Mouse (Mus musculus) adrenal gland, adult 2 months (tissue): ENCODE results near the gene Mgst2. TPM values are rescaled to one million over a fixed set of nuclear protein-coding genes. Genes with fewer than 3 reads are reported as not detected.

Experiments
- DNase-seq: peaks from one replicate; pipeline ENCODE4 v3.0.0; 2021
- long read RNA-seq: library from polyadenylated mRNA; stranded (forward); transcript quantifications from one replicate; pipeline ENCODE4 v2.0.0, GENCODE M21; 2021
- polyA plus RNA-seq: library from polyadenylated mRNA; depleted of rRNA; stranded (reverse); fragments of >200 nt; gene quantifications from 2 replicates; pipeline ENCODE4 v1.2.3, GENCODE M21; 2012; rRNA removed
- total RNA-seq, 2 experiments: library from RNA; stranded (reverse); gene quantifications; 2 replicates each; pipeline ENCODE4 v1.2.3; 2021

The Mgst2 gene
- total RNA-seq (100 to 1,000 TPM; 189 to 200 TPM), polyA plus RNA-seq (2.6 and 3.3 TPM in 2 replicates)
- long read RNA-seq, transcript Mgst2-201 (5 exons, 603 nt) = major isoform, 61 of 88 reads
- long read RNA-seq, partial matches to known transcripts = 27 of 88 reads
- long read RNA-seq, other reads (novel, unspliced or antisense) = 0 of 88 reads

DNA sequence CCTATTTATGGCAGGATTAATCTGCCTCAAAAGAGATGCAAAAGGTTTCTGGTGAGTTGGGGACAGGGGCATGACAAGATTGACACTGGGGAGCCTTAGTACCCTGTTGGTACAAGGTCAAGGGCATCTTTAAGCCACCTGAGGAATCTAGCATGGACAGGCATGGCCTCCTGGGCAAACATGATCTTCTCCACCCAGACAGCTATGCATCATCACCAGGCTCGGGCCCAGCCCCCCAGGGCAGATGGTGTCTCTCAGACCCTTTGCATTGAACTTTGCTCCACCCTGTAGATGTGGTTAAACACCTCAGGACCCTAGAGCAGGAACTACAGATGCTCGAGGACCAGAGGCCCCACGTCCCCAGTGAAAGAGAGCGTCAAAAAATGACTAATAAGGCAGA lies at the start of gene Mgst2:
TSS of gene Mgst2 (plus strand) at position 301 of the 400 bp plus-strand sequence.
- DNase-seq = no peak

DNA sequence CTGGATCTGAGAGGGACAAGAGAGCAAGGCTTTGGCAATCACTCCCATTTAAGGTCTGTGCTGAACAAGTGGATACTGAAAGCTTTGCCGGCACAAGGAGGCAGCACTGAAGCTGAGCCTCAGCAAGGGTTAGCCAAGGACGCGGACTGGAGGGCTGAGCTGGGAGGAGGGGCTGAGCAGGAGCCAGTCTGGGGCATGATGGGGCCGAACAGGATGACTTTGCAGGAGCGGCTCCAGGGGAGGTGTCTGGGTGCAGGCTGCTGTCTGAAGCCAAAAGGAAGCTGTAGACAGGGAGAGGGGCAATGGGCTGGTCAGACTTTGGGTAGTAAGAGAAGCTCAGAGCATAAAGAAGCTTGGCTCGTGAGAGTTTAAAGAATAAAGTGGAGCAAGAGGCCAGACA lies 48.2 kb upstream of the Mgst2 start:
- peak; percentile 89 for DNase-seq

DNA sequence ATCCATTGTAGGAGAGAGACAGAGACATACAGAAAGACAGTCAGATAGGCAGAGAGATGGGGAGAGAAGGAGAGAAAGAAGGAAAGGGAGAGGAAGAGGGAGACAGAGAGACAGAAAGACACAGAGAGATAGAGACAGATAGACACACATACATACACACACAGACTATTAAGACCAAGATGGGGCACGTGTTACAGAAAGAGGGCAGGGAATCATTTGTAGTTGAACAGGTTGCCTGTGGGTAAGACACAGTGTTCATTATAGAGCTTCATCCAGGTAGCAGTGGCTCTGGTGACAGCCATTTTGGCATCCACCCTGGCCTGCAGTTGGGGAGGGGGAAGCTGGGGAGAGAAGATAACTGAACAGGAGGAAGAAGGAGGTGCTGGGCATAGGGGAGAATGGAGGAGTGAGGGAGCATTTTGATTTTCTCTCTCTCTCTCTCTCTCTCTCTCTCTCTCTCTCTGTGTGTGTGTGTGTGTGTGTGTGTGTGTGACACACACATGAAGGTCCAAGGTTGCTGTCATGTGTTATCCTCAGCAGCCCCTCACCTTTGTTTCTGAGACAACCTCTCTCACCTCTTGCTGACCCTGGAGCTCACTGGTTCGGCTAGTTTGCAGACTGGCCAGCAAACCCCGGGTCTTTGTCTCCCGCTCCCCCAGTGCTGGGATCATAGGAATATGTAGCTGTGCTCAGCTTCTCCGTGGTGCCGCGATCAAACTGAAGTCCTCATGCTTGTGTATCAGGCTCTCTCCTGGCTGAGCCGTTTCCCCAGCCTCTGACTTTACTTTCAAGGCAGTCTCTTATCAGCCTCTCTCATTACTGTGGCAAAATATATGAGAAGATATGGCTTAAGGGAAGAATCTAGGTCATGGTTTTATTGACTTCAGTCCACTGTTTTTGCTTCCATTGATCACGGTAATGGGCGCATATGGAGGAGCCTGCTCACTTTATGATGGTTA lies 47.5 kb upstream of the Mgst2 start:
- DNase-seq = no peak

DNA sequence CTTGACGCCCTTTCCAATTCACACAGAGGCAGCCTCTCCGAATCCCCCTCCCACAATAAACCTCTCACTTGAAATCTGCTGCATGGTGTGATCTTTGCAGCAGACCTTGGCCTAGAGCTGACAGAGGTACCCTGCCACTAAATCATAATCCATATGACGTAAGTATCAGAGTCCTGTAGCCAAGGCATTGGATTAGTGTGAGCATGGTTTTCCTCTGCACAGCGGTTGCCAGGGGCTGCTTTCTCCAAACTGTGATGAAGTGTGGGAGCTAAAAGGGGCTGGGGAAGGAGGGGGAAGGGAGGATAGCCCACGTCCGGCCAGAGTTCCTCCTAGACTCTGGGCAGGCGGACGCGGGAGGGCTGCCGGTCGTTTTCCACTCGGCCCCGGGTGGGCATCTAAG lies 45.9 kb upstream of the Mgst2 start:
- DNase-seq = no peak

DNA sequence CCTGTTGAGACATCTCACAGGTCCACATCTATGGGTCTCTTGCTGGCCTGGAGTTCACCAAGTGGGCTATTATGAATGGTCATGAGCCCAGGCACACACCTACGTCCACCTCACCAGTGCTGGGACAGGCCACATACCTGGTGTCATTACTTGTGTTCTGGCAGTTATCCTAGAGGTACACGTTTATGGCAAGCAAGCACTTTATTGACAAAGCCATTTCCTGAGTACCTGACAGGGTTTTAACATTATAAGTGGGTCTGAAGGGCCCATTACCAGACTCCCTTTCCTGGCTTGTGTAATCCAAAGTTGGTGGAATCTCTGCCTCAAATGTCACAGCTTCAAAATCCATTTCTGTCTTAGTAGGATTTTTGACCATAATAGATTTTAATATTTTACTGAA lies 36.2 kb upstream of the Mgst2 start:
- no peak for DNase-seq

DNA sequence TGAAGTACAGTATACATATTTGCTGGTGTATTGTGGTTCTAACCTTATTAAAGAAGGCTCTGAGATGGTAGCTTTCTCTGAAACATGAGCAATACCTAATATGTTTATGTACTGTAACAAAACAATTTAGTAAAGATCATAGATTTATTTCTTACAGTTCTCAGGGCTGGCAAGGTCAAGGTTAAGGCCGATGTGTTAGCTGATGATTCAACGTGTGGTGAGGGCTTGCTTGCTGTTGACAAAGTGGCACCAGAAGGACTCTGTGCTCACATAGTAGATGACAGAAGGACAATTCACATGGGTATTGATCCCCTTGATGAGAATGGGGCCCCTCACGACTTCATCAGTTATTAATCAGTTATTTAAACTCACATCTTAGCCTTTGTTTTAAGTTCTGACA lies 32.4 kb upstream of the Mgst2 start:
- peak; percentile 80 for DNase-seq

DNA sequence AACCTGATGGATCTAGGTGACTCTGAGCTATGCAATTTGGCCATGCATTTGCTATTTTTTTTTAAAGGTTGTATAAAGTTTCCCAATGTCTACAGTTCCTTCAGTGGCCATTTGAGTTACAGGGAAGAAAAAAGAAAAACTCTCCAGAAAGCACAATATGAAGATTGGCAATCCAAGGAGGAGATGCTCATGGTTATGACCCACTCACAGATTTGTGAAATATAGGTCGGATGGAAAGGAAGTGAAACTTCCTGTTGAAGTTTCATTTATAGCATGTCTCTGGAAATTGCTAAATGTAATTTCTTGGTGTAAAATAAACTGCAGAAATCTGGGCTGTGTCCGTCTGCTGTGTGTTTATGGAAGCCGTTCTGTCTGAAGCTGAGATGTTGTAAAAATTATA lies 31.2 kb upstream of the Mgst2 start:
- DNase-seq = no peak

DNA sequence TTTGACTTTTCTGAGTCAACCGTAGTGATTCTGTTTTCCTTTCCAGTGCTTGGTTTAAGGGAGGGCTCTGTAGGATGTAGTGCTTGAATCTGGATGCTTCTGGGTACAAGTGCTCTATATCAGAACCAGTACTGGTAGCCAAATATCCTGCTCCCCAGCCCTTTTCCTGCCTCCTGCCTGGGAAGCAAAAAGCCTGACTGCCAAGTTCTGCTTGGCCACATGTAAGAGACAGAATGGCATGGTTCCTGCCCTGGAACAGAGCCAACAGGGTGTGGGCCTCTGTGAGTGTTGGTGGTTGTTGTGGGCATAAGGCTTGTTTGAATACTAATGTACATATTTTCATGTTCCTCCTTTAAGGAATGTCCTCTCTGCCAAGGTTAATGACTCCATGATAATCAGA lies 29.4 kb upstream of the Mgst2 start:
- DNase-seq = no peak

DNA sequence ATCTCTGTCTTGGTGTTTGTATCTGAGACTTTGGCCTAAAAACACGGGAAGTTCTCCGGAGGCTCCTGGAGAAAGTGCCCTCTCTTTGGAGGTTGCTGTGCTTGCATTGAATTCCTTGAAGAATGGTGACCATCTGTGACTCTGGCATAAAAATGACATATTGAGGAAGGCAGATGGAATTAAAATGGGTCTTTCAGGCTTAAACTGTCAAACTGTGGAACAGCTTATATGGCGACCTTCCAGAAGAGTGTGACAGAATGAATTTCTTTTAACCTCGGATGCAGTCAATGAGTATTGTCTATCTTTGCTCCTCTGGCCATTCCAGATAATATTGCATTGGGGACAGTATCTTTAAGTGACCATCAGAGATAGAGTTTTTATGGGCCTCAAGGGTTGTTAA lies 28.2 kb upstream of the Mgst2 start:
- DNase-seq = no peak

DNA sequence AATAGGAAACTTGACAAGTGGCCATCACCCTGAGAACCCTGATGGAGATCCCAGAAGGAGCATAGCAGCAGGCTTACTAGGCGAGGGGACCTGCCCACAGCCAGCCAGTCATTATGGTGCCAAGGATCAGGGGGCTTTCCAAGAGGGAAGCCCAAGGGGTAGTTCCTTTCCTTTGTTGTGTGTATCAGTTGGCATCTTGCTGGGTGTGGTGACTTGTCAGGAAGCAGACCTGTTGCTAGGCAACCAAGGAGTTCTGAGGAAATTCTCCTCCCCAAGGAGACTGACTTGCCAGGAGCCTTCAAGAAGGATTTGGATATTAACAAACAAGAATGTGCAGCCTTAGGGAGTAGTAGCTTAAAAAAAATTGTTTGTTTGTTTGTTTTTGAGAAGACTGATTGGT lies 25.7 kb upstream of the Mgst2 start:
- DNase-seq = no peak

DNA sequence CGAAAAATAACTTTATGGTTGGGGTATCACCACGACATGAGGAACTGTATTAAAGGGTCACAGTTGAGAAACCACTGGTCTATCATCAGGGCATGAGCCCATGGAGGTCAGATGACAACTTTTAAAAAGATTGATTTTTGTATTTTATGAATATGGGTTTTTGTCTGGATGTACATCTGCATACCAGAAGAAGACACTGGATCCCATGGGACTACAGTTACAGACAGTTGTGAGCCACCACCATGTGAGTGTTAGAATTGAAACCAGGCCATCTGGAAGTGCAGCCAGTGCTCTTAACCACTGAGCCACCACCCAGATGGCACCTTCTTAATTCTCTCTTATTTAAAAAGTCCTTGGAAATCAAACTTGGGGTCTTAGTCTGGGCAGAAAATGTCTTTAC lies 24.2 kb upstream of the Mgst2 start:
- DNase-seq = no peak

DNA sequence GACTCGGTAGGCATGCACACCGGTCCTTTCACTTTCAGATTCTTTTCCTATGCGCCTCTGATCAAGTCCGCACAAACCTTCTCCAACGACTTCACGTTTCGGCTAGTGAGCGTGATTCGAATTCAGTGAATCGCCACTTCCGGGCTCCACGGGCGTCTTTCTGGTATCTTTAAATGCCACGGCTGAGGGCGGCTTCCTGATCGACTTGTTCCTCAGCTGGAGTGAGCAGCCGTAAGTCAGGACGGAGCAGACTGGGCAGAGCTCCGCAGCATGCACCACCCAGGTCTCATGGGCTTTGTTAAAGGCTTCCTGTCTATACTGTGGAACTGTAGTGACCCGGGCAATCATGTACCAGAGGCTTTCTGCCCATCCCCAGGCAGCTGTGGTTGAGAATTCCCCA lies 23.5 kb upstream of the Mgst2 start:
- no peak for DNase-seq

DNA sequence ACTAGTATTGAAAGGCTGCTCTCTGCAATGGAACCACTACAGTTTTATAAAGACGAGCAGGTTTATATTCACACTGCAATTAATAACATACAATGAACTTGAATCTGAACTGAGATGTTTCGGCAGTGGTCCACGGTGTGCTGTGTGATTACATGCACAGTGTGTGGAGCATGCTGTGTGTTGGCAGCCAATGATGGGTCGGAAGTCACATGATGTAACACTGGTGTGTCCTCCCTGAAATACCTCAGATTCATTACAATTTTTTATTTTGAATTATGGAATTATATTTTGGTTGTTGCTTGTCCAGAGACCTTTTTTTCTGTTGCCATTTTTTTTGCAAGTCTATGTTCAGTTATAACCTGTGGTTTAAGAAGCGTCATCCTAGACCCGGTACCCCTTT lies 22.8 kb upstream of the Mgst2 start:
- DNase-seq = no peak

DNA sequence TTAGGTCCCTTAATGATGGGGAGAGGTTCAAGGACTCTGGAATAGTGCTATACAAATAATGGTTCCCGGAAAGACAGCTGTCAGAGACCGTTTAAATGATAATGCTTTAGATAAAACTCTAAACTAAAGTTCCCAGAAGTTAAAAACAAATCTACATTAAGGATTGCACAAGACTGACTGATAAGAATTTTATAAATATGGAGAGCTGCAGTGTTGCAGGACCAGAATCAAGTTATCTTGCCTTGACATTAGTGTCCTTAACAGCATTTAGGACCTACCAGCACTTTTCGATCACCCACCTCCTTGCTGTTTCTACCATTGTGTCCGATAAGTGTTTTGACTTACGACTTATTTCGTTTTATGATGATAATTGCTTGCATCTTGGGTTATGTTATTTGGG lies 21.9 kb upstream of the Mgst2 start:
- DNase-seq = no peak

DNA sequence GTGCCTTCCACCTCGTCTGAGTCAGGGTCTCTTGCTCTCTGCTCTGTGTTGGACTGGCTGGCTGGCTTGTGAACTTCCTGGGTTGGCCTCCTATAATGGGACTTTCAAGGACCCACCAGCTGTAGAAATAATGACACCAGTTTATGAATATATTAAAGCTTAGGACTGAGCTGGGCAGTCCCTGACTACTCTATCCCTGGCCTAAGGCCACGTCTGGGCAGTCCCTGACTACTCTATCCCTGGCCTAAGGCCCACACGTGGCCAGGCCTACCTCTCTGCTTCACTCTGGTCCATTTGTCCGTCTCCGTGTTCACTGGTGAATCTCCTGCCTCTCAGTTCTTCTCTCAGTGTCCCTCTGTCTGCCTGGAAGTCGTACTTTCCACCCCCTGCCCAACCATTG lies 14.7 kb upstream of the Mgst2 start:
- DNase-seq = no peak

DNA sequence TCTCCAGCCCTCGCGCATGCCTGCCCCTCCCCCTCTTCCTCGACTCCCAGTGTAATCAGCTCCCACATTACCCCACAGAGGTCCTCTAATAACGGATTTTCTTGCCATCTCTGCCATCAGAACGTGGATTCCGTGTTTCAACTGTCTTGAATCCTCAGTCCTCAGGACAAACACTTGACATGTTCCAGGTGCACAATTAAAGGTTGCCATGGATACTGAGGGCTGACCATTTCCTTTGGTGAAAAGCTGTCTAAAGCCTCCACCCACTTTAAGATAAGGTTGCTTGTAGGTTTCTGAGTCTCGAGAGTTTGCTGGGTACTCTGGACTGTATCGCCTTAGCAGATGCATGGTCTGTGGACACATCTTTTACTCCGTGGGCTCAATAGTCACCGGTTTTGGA lies 13.9 kb upstream of the Mgst2 start:
- DNase-seq = no peak

DNA sequence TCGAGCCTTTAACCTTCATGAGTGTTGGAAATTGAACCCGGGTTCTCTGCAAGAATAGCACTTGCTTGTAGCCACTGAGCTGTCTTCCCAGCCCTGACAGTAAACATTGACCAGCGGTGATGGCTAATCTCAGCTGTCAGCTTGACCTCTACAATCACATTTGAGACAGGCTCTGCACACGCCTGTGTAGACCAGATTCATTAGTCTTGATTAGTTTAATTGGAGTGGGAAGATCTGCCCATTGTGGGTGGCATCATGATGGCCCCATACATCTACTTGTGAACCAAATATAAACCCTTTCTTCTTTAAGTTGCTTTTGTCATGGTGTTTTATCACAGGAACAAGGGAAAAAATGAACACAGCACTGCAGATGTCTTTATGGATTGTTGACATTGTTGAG lies 12.8 kb upstream of the Mgst2 start:
- no peak for DNase-seq

DNA sequence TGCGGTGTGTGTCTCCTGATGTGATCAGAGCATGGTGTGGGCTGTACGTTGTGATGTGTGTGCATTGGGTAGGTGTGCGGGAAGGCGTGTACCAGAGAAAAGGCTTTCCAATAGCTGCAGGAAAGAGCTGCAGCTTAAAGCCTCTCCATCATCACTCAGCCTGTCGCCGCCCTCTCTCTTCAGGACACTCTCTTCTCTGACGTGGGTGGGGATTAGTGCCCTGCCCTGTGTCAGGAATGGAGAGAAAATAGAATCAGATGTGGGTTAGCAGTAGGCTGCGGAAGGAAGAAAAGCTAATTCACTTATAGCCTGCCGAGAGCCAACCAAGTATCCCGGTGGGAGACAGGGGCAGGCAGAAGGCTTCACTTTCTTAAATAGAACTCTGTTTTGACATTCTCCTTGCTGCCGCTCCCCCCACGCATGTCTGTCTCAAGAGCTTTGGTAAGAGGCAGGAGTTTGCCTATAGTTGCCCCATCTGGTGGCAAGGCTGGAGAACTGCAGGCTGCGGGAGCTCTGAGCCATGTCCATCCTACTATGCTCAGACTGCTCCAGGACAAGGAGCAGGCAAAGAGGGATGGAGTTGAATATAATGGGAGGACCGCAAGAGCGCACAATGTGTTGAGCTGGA lies 12.0 kb upstream of the Mgst2 start:
- peak; percentile 82 for DNase-seq

DNA sequence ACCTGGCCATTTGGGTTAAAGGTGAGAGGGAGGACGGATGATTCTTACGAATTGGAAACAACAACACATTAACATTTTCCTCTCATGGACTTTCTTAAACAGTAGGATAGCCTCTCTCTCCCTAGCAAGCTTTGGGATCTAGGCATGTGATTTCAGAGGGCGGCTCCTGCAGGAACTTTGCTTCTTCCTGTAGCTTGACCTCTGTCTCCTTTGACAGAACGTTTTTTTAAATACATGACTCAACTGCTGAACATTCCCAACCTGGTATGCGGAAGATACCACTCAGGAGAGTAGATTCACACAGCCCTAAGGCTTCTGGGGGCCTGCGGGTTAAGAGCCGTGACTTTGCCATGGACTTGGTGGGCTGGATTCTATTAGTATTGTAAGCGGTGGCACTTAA lies 10.7 kb upstream of the Mgst2 start:
- no peak for DNase-seq

DNA sequence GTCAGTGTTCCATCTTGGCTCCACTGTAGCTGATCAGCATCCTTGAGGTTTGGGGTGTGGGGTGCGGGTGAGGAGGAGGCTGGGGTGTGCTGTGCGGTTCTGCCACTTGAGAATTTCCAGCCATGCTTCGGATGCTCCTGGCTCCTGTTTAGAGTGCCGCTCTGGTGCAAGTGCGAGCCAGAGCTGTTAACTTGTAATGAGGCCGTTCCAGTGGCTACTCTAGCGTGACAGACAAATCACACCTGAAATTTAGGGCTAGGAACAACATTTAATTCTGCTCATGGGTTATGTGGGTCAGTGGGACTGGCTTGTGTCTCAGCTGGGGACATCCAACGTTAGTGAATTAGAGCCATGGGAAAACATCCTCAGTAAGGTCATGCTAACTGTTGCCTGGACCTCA lies 10.2 kb upstream of the Mgst2 start:
- DNase-seq = no peak

DNA sequence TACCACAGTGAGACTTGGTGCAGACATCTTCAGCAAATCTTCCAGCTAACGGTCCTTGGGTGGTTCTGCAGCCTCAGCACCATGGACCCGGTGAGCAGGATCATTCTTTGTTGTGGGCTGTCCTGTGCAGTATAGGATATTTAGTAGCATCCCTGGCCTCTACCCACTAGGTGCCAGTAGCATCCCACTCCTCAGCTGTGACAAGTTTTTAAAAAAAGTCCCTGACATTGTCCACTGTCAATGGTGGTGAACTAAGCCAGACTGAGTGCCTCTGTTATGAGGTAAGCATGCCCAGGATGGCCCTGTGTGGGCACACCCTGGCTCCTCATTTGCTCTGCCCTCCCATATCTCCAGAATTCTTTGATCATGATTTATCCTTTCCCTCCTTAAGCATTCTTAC lies 9.0 kb upstream of the Mgst2 start:
- no peak for DNase-seq

DNA sequence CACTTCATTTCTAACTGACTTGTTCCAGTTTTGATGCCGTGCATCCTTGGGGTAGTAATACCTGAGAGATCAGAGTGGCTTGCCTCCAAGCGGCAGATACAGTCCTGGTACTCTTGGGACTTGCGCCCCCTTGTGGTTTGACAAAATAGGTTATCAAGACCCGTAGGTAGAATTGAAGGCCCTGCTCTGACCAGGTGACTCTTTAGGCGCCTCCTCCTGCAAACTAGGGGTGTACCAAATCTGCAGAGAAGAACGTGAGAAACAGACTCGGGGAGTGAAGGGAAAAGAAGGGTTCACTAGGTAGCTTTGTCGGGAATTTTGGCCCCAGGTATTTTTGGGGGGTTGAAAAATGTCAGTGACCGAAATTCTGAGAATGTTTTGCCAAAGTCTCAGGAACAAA lies 7.9 kb upstream of the Mgst2 start:
- peak; percentile 82 for DNase-seq

DNA sequence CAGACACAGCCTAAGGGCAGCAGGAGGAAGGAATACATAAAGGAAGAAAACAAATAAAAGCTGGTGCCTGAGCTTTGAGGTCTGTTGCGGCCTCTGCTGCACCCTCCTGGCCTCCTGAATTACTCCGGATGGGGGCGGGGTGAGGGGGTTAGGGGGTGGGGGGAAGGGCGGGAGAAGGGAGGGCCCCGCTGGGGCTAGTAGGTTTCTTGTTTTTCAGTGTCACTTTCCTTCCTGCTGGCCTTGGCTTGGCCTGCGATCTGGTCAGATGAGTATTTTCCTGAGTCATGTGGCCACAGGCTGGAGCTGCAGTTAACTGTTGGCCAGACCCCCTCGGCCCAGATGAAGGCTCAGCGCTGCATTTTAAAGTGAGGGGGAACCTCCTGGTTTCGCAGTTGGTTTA lies 7.5 kb upstream of the Mgst2 start:
- DNase-seq = peak; percentile 73
